Mouse (Mus musculus) heart, embryonic 15.5 days (tissue): ENCODE results near the gene Casp8ap2. TPM values are rescaled to one million over a fixed set of nuclear protein-coding genes. Genes with fewer than 3 reads are reported as not detected.

Source experiments
- ATAC-seq: fragments of 200-750 bp; cut with Nextera tagmentation; replicated peaks from 2 replicates; pipeline ENCODE4 v1.8.0; 2017; ENCODE audit warnings: low read depth, moderate TSS enrichment; ENCODE audit not compliant: insufficient number of reproducible peaks, insufficient read depth, low FRiP score
- H3K27ac ChIP-seq: fragments of 300-500 bp; sonication (generic); 2 replicates; pipeline ENCODE4 v1.5.1; 2015; ENCODE audit warnings: mild to moderate bottlenecking, inconsistent platforms
- H3K27me3 ChIP-seq: fragments of 300-500 bp; sonication (generic); 2 replicates; pipeline ENCODE4 v1.6.1; 2015; ENCODE audit warnings: inconsistent platforms
- H3K36me3 ChIP-seq: fragments of 300-500 bp; sonication (generic); 2 replicates; pipeline ENCODE4 v1.6.1; 2015; ENCODE audit warnings: mild to moderate bottlenecking, inconsistent platforms
- H3K4me1 ChIP-seq: fragments of 300-500 bp; sonication (generic); replicated peaks from 2 replicates; pipeline ENCODE4 v1.6.1; 2015; ENCODE audit warnings: inconsistent platforms
- H3K4me2 ChIP-seq: fragments of 300-500 bp; sonication (generic); 2 replicates; pipeline ENCODE4 v1.6.1; 2015; ENCODE audit warnings: inconsistent platforms, mild to moderate bottlenecking, moderate library complexity
- H3K4me3 ChIP-seq: fragments of 300-500 bp; sonication (generic); 2 replicates; pipeline ENCODE4 v1.5.1; 2015; ENCODE audit warnings: mild to moderate bottlenecking, inconsistent platforms
- H3K9ac ChIP-seq: fragments of 300-500 bp; sonication (generic); 2 replicates; pipeline ENCODE4 v1.6.1; 2015; ENCODE audit warnings: mild to moderate bottlenecking, inconsistent platforms
- H3K9me3 ChIP-seq: fragments of 300-500 bp; sonication (generic); replicated peaks from 2 replicates; pipeline ENCODE4 v1.6.1; 2016; ENCODE audit warnings: inconsistent platforms
- WGBS: fragments of 180-500 bp; shearing (Covaris S2); methylation state at CpG from one replicate; pipeline ENCODE4 v1.1.7; 2015; ENCODE audit warnings: mixed read lengths; 5-methylcytosine and 5-hydroxymethylcytosine counted together
- polyA plus RNA-seq: library from polyadenylated mRNA; unstranded; fragments of >200 nt; fragmentation: Nextera tagmentation; extraction: Ambion mirVana; gene quantifications from 2 replicates; pipeline ENCODE4 v1.2.1, GENCODE M21; 2015

Casp8ap2 gene
- polyA plus RNA-seq, 1 experiment from 2014 or later = 24.7 TPM

GRCm38 (mm10) chr4:32669825-32670224 is 54.6 kb downstream of the Casp8ap2 start:
- peaks cover 64% of the 10 kb centered on the region for H3K36me3 ChIP-seq

GRCm38 (mm10) chr4:32674025-32674424 is 58.8 kb downstream of the Casp8ap2 start:
- Histone ChIP-seq H3K4me3 (no peak overlapping the region), H3K27ac (no peak overlapping the region), H3K36me3 (peaks cover 72% of the 10 kb centered on the region), H3K27me3 (no peaks in the 10 kb centered on the region), H3K4me1 (no peaks in the 10 kb centered on the region), H3K9ac (no peak overlapping the region), H3K4me2 (no peak overlapping the region), H3K9me3 (no peaks in the 10 kb centered on the region)
- no peak for ATAC-seq
- 88% methylated on average over 2 of the region's 2 CpGs for WGBS

More at GRCm38 (mm10) chr4:32669825-32670224, 54.6 kb downstream of the Casp8ap2 start:
- no peak overlapping the region for H3K9ac ChIP-seq
- H3K4me2 ChIP-seq = no peak overlapping the region
- ATAC-seq = no peak
- 84% methylated on average over 2 of the region's 2 CpGs for WGBS
- H3K27ac ChIP-seq = no peak overlapping the region
- no peak overlapping the region for H3K4me3 ChIP-seq
- H3K4me1 ChIP-seq = no peaks in the 10 kb centered on the region
- no peaks in the 10 kb centered on the region for H3K9me3 ChIP-seq
- H3K27me3 ChIP-seq = no peaks in the 10 kb centered on the region

GRCm38 (mm10) chr4:32677471-32677870 is 62.2 kb downstream of the Casp8ap2 start:
- 90% methylated on average over 3 of the region's 3 CpGs for WGBS
- H3K27ac ChIP-seq = no peak overlapping the region
- no peak for ATAC-seq
- no peaks in the 10 kb centered on the region for H3K27me3 ChIP-seq
- H3K36me3 ChIP-seq = peaks cover 57% of the 10 kb centered on the region
- H3K4me3 ChIP-seq = no peak overlapping the region
- no peak overlapping the region for H3K9ac ChIP-seq
- H3K9me3 ChIP-seq = no peaks in the 10 kb centered on the region
- H3K4me2 ChIP-seq = no peak overlapping the region
- no peaks in the 10 kb centered on the region for H3K4me1 ChIP-seq

GRCm38 (mm10) chr4:32680843-32681242 is 65.6 kb downstream of the Casp8ap2 start:
- no peaks in the 10 kb centered on the region for H3K4me1 ChIP-seq
- no peak overlapping the region for H3K4me3 ChIP-seq
- H3K36me3 ChIP-seq = peaks cover 47% of the 10 kb centered on the region
- no peak overlapping the region for H3K4me2 ChIP-seq
- H3K9ac ChIP-seq = no peak overlapping the region
- no peak for ATAC-seq
- WGBS = 77% methylated on average over 3 of the region's 3 CpGs
- no peaks in the 10 kb centered on the region for H3K27me3 ChIP-seq
- no peak overlapping the region for H3K27ac ChIP-seq
- no peaks in the 10 kb centered on the region for H3K9me3 ChIP-seq

- peaks cover 37% of the 10 kb centered on the region for H3K36me3 ChIP-seq
- no peak overlapping the region for H3K4me3 ChIP-seq
- no peaks in the 10 kb centered on the region for H3K27me3 ChIP-seq
- H3K9me3 ChIP-seq = no peaks in the 10 kb centered on the region
- ATAC-seq = no peak
- H3K4me2 ChIP-seq = no peak overlapping the region
- WGBS = 50% methylated on average over 4 of the region's 4 CpGs
- H3K9ac ChIP-seq = no peak overlapping the region
- H3K27ac ChIP-seq = no peak overlapping the region
- H3K4me1 ChIP-seq = no peaks in the 10 kb centered on the region
These were observed 67.2 kb downstream of the Casp8ap2 start for GRCm38 (mm10) chr4:32682471-32682870.

GRCm38 (mm10) chr4:32683061-32683582 is 67.9 kb downstream of the Casp8ap2 start:
- H3K36me3 ChIP-seq = peaks cover 32% of the 10 kb centered on the region
- H3K9me3 ChIP-seq = no peaks in the 10 kb centered on the region
- no peak overlapping the region for H3K9ac ChIP-seq
- no peak overlapping the region for H3K4me2 ChIP-seq
- WGBS = 82% methylated on average over 6 of the region's 6 CpGs
- H3K4me3 ChIP-seq = no peak overlapping the region
- no peaks in the 10 kb centered on the region for H3K4me1 ChIP-seq
- H3K27ac ChIP-seq = no peak overlapping the region
- ATAC-seq = no peak
- H3K27me3 ChIP-seq = no peaks in the 10 kb centered on the region

Other genes with a start within 250 kb of the Casp8ap2 start
- not detected in 2 replicates for gene Gja10, start 12.7 kb upstream of the Casp8ap2 start, polyA plus RNA-seq
- 5.7 and 6.4 TPM in 2 replicates for gene Mdn1, start 41.7 kb downstream of the Casp8ap2 start, polyA plus RNA-seq
- gene Lyrm2, start 184.8 kb downstream of the Casp8ap2 start, polyA plus RNA-seq = 101 and 125 TPM in 2 replicates